Mouse (Mus musculus) embryo, embryonic 9.5 days (tissue): ENCODE results near the gene Nars2.

ENCODE experiments used
- DNase-seq: peaks from one replicate; pipeline ENCODE4 v3.0.0-alpha.2; 2017; ENCODE audit errors: extremely low spot score

Gene Nars2

GRCm38 (mm10) chr7:97072061-97072460 lies 120.8 kb downstream of the Nars2 start:
- no peak for DNase-seq

GRCm38 (mm10) chr7:97074974-97075373 lies 123.7 kb downstream of the Nars2 start:
- no peak for DNase-seq

GRCm38 (mm10) chr7:97076977-97077376 lies 125.7 kb downstream of the Nars2 start:
- no peak for DNase-seq

- no peak for DNase-seq
These were observed 127.4 kb downstream of the Nars2 start for GRCm38 (mm10) chr7:97078685-97079084.

- peak; percentile 36 for DNase-seq
These were observed 127.8 kb downstream of the Nars2 start for GRCm38 (mm10) chr7:97079145-97079544.

- no peak for DNase-seq
These were observed 128.5 kb downstream of the Nars2 start for GRCm38 (mm10) chr7:97079651-97080365.

GRCm38 (mm10) chr7:97080621-97081241 lies 129.4 kb downstream of the Nars2 start:
- DNase-seq: no peak

- peak; percentile 85 for DNase-seq
These were observed 130.1 kb downstream of the Nars2 start, which contains the start of gene Gab2 for GRCm38 (mm10) chr7:97081242-97081958. TSS of gene Gab2 (plus strand) at chr7:97081586.

- no peak for DNase-seq
These were observed 130.6 kb downstream of the Nars2 start for GRCm38 (mm10) chr7:97081959-97082218.

GRCm38 (mm10) chr7:97082219-97083101 lies 131.2 kb downstream of the Nars2 start:
- DNase-seq: peak; percentile 70

GRCm38 (mm10) chr7:97083579-97083978 lies 132.3 kb downstream of the Nars2 start:
- DNase-seq: no peak

- DNase-seq: no peak
These were observed 132.9 kb downstream of the Nars2 start for GRCm38 (mm10) chr7:97084181-97084580.

- no peak for DNase-seq
These were observed 134.0 kb downstream of the Nars2 start for GRCm38 (mm10) chr7:97085291-97085690.

- no peak for DNase-seq
These were observed 142.9 kb downstream of the Nars2 start for GRCm38 (mm10) chr7:97094241-97094640.

- DNase-seq: no peak
These were observed 156.8 kb downstream of the Nars2 start for GRCm38 (mm10) chr7:97108119-97108518.
